Mouse (Mus musculus): ENCODE data around the gene Zc3h15. TPM values are rescaled to one million over a fixed set of nuclear protein-coding genes. Genes with fewer than 3 reads are reported as not detected.
"Not testable (repeated sequence)": the region's sequence is repeated elsewhere in the genome, so short reads cannot be mapped to it uniquely, and the experiment has no call there.

Gene Zc3h15
- polyA plus RNA-seq, 1 experiment from 2014 or later = 178 TPM

- DNase-seq (ENCODE audit: low spot score) (no peak), ATAC-seq (replicated peaks; ENCODE audit: low FRiP score) (no peak)
- H3K36me3 ChIP-seq (ENCODE audit: control insufficient read depth, insufficient read depth, low read length) = no peaks in the 10 kb centered on the region
- H3K9me3 ChIP-seq (ENCODE audit: control insufficient read depth, low read length) = no peaks in the 10 kb centered on the region
- H3K27me3 ChIP-seq (ENCODE audit: control insufficient read depth, insufficient read depth, low read length) = no peaks in the 10 kb centered on the region
- no peak overlapping the region for H3K4me3 ChIP-seq (ENCODE audit: low read depth, low read length)
- no peak overlapping the region for H3K9ac ChIP-seq (ENCODE audit: low read length)
- no peak overlapping the region for H3K27ac ChIP-seq (ENCODE audit: low read depth, low read length)
- WGBS = 87% methylated on average over 6 of the region's 6 CpGs
- no peak overlapping the region for H3K4me2 ChIP-seq (ENCODE audit: low read depth, low read length, severe bottlenecking)
- H3K4me1 ChIP-seq (replicated peaks; ENCODE audit: control insufficient read depth, insufficient read depth, low read length) = 0 out of 2 replicates have a peak, but pooled peaks cover 1% of the 10 kb centered on the region
Observed at GRCm38 (mm10) chr2:83627932-83628331, 16.3 kb upstream of the Zc3h15 start.

GRCm38 (mm10) chr2:83641993-83642392, 2.2 kb upstream of the Zc3h15 start:
- Histone ChIP-seq H3K36me3 (ENCODE audit: control insufficient read depth, insufficient read depth, low read length) (no peaks in the 10 kb centered on the region), H3K4me3 (ENCODE audit: low read depth, low read length) (no peak overlapping the region), H3K9ac (ENCODE audit: low read length) (no peak overlapping the region), H3K4me2 (ENCODE audit: low read depth, low read length, severe bottlenecking) (no peak overlapping the region), H3K9me3 (ENCODE audit: control insufficient read depth, low read length) (no peaks in the 10 kb centered on the region), H3K27ac (ENCODE audit: low read depth, low read length) (no peak overlapping the region), H3K4me1 (replicated peaks; ENCODE audit: control insufficient read depth, insufficient read depth, low read length) (no peaks in the 10 kb centered on the region; the same call in 1 of the 2 replicates), H3K27me3 (ENCODE audit: control insufficient read depth, insufficient read depth, low read length) (no peaks in the 10 kb centered on the region)
- DNase-seq (ENCODE audit: low spot score) = no peak
- no peak for ATAC-seq (replicated peaks; ENCODE audit: low FRiP score)
- 98% methylated on average over 1 of the region's 1 CpGs for WGBS

GRCm38 (mm10) chr2:83648916-83649315, 4.7 kb downstream of the Zc3h15 start:
- H3K4me1 ChIP-seq (replicated peaks; ENCODE audit: control insufficient read depth, insufficient read depth, low read length) = no peaks in the 10 kb centered on the region; the same call in 1 of the 2 replicates
- ATAC-seq (replicated peaks; ENCODE audit: low FRiP score) (no peak), DNase-seq (ENCODE audit: low spot score) (no peak)
- no peaks in the 10 kb centered on the region for H3K27me3 ChIP-seq (ENCODE audit: control insufficient read depth, insufficient read depth, low read length)
- no peak overlapping the region for H3K9ac ChIP-seq (ENCODE audit: low read length)
- H3K27ac ChIP-seq (ENCODE audit: low read depth, low read length) = no peak overlapping the region
- no peak overlapping the region for H3K4me3 ChIP-seq (ENCODE audit: low read depth, low read length)
- H3K4me2 ChIP-seq (ENCODE audit: low read depth, low read length, severe bottlenecking) = no peak overlapping the region
- no peaks in the 10 kb centered on the region for H3K9me3 ChIP-seq (ENCODE audit: control insufficient read depth, low read length)
- no peaks in the 10 kb centered on the region for H3K36me3 ChIP-seq (ENCODE audit: control insufficient read depth, insufficient read depth, low read length)
- 88% methylated on average over 9 of the region's 9 CpGs for WGBS

GRCm38 (mm10) chr2:83652606-83653005, 8.4 kb downstream of the Zc3h15 start:
- no peak overlapping the region for H3K27ac ChIP-seq (ENCODE audit: low read depth, low read length)
- no peaks in the 10 kb centered on the region for H3K27me3 ChIP-seq (ENCODE audit: control insufficient read depth, insufficient read depth, low read length)
- no peaks in the 10 kb centered on the region for H3K36me3 ChIP-seq (ENCODE audit: control insufficient read depth, insufficient read depth, low read length)
- H3K9ac ChIP-seq (ENCODE audit: low read length) = no peak overlapping the region
- H3K4me1 ChIP-seq (replicated peaks; ENCODE audit: control insufficient read depth, insufficient read depth, low read length) = no peaks in the 10 kb centered on the region
- H3K9me3 ChIP-seq (ENCODE audit: control insufficient read depth, low read length) = no peaks in the 10 kb centered on the region
- H3K4me3 ChIP-seq (ENCODE audit: low read depth, low read length) = no peak overlapping the region
- ATAC-seq (replicated peaks; ENCODE audit: low FRiP score) (no peak), DNase-seq (ENCODE audit: low spot score) (no peak)
- H3K4me2 ChIP-seq (ENCODE audit: low read depth, low read length, severe bottlenecking) = no peak overlapping the region

GRCm38 (mm10) chr2:83659279-83659678, 15.0 kb downstream of the Zc3h15 start:
- H3K9me3 ChIP-seq (ENCODE audit: control insufficient read depth, low read length) = no peaks in the 10 kb centered on the region

GRCm38 (mm10) chr2:83660114-83660513, 15.9 kb downstream of the Zc3h15 start:
- H3K4me1 ChIP-seq (replicated peaks; ENCODE audit: control insufficient read depth, insufficient read depth, low read length) = no peaks in the 10 kb centered on the region
- WGBS = 81% methylated on average over 1 of the region's 1 CpGs
- no peaks in the 10 kb centered on the region for H3K27me3 ChIP-seq (ENCODE audit: control insufficient read depth, insufficient read depth, low read length)
- H3K4me2 ChIP-seq (ENCODE audit: low read depth, low read length, severe bottlenecking) = no peak overlapping the region
- no peak overlapping the region for H3K9ac ChIP-seq (ENCODE audit: low read length)
- DNase-seq (ENCODE audit: low spot score) = no peak
- no peaks in the 10 kb centered on the region for H3K9me3 ChIP-seq (ENCODE audit: control insufficient read depth, low read length)
- no peak for ATAC-seq (replicated peaks; ENCODE audit: low FRiP score)
- H3K36me3 ChIP-seq (ENCODE audit: control insufficient read depth, insufficient read depth, low read length) = no peaks in the 10 kb centered on the region; the same call in 1 of the 2 replicates
- no peak overlapping the region for H3K4me3 ChIP-seq (ENCODE audit: low read depth, low read length)
- H3K27ac ChIP-seq (ENCODE audit: low read depth, low read length) = no peak overlapping the region

More at GRCm38 (mm10) chr2:83659279-83659678, 15.0 kb downstream of the Zc3h15 start:
- Histone ChIP-seq H3K4me2 (ENCODE audit: low read depth, low read length, severe bottlenecking) (no peak overlapping the region), H3K4me1 (replicated peaks; ENCODE audit: control insufficient read depth, insufficient read depth, low read length) (no peaks in the 10 kb centered on the region), H3K9ac (ENCODE audit: low read length) (no peak overlapping the region), H3K36me3 (ENCODE audit: control insufficient read depth, insufficient read depth, low read length) (no peaks in the 10 kb centered on the region; the same call in 1 of the 2 replicates), H3K4me3 (ENCODE audit: low read depth, low read length) (no peak overlapping the region), H3K27ac (ENCODE audit: low read depth, low read length) (no peak overlapping the region), H3K27me3 (ENCODE audit: control insufficient read depth, insufficient read depth, low read length) (no peaks in the 10 kb centered on the region)
- ATAC-seq (replicated peaks; ENCODE audit: low FRiP score) (no peak), DNase-seq (ENCODE audit: low spot score) (no peak)
- 86% methylated on average over 3 of the region's 3 CpGs for WGBS

GRCm38 (mm10) chr2:83661351-83661750, 17.1 kb downstream of the Zc3h15 start:
- DNase-seq (ENCODE audit: low spot score) = no peak
- Histone ChIP-seq H3K4me1 (replicated peaks; ENCODE audit: control insufficient read depth, insufficient read depth, low read length) (no peaks in the 10 kb centered on the region), H3K36me3 (ENCODE audit: control insufficient read depth, insufficient read depth, low read length) (no peaks in the 10 kb centered on the region; the same call in 1 of the 2 replicates), H3K9ac (ENCODE audit: low read length) (no peak overlapping the region), H3K9me3 (ENCODE audit: control insufficient read depth, low read length) (no peaks in the 10 kb centered on the region), H3K4me2 (ENCODE audit: low read depth, low read length, severe bottlenecking) (no peak overlapping the region), H3K4me3 (ENCODE audit: low read depth, low read length) (no peak overlapping the region), H3K27ac (ENCODE audit: low read depth, low read length) (no peak overlapping the region), H3K27me3 (ENCODE audit: control insufficient read depth, insufficient read depth, low read length) (no peaks in the 10 kb centered on the region)
- ATAC-seq (replicated peaks; ENCODE audit: low FRiP score) = no peak
- WGBS = 96% methylated on average over 6 of the region's 6 CpGs

GRCm38 (mm10) chr2:83665051-83665450, 20.8 kb downstream of the Zc3h15 start:
- WGBS = 100% methylated on average over 2 of the region's 2 CpGs
- H3K9ac ChIP-seq (ENCODE audit: low read length); H3K27me3 ChIP-seq (ENCODE audit: control insufficient read depth, insufficient read depth, low read length); H3K4me3 ChIP-seq (ENCODE audit: low read depth, low read length); H3K9me3 ChIP-seq (ENCODE audit: control insufficient read depth, low read length); H3K36me3 ChIP-seq (ENCODE audit: control insufficient read depth, insufficient read depth, low read length); ATAC-seq (replicated peaks; ENCODE audit: low FRiP score); H3K27ac ChIP-seq (ENCODE audit: low read depth, low read length); H3K4me1 ChIP-seq (replicated peaks; ENCODE audit: control insufficient read depth, insufficient read depth, low read length); H3K4me2 ChIP-seq (ENCODE audit: low read depth, low read length, severe bottlenecking); DNase-seq (ENCODE audit: low spot score): not testable (repeated sequence)

- no peak overlapping the region for H3K4me3 ChIP-seq (ENCODE audit: low read depth, low read length)
- no peaks in the 10 kb centered on the region; the same call in 1 of the 2 replicates for H3K36me3 ChIP-seq (ENCODE audit: control insufficient read depth, insufficient read depth, low read length)
- no peaks in the 10 kb centered on the region for H3K27me3 ChIP-seq (ENCODE audit: control insufficient read depth, insufficient read depth, low read length)
- H3K4me1 ChIP-seq (replicated peaks; ENCODE audit: control insufficient read depth, insufficient read depth, low read length) = no peaks in the 10 kb centered on the region
- no peaks in the 10 kb centered on the region for H3K9me3 ChIP-seq (ENCODE audit: control insufficient read depth, low read length)
- ATAC-seq (replicated peaks; ENCODE audit: low FRiP score) (no peak), DNase-seq (ENCODE audit: low spot score) (no peak)
- no peak overlapping the region for H3K27ac ChIP-seq (ENCODE audit: low read depth, low read length)
- 90% methylated on average over 2 of the region's 2 CpGs for WGBS
- H3K9ac ChIP-seq (ENCODE audit: low read length) = no peak overlapping the region
- H3K4me2 ChIP-seq (ENCODE audit: low read depth, low read length, severe bottlenecking) = no peak overlapping the region
Observed at GRCm38 (mm10) chr2:83667430-83667829, 23.2 kb downstream of the Zc3h15 start.

All from forebrain, embryonic 11.5 days (tissue).